24 mouse cellular contexts compared by ENCODE assay signal in the genomic region with DNA sequence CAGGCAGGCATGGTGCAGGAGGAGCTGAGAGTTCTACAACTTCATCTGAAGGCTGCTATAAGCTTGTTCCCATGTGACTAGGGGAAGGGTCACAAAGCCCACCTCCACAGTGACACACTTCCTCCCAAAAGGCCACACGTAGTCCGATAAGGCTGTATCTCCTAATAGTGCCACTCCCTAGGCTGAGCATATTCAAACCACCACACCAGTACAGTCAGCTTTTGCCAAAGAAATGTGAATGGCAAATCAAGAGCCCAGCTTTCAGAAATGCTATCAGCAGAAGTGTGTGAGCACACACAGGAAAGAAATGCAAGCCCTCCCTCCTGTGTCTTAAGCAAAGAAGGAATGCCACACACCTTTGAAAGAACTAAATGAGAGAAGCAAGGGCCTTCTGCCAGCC.
A peak's percentile ranks its signal among the peaks of the same experiment; 100 is the strongest.
DNase-seq lines count a peak whose midpoint lies in the region; ATAC-seq and TF ChIP-seq lines count a peak whose summit lies in the region.
"Had no signal": no experiment of that assay in that cellular context is flagged by ENCODE, and none has a peak within 500 bp of the region (broad histone marks: within the 10 kb centered on the region; RNA-seq: fewer than 3 reads in every experiment).

No protein-coding gene starts in this region.

- no peaks in the 10 kb centered on the region for H3K27me3 ChIP-seq in lung, embryonic 14.5 days (ENCODE audit: insufficient read depth, low read length)
- H3K27me3 ChIP-seq in stomach, embryonic 14.5 days (ENCODE audit: control insufficient read depth, insufficient read depth, low read length) = no peaks in the 10 kb centered on the region
- no peaks in the 10 kb centered on the region for H3K27me3 ChIP-seq in stomach, postnatal 0 days (ENCODE audit: control insufficient read depth, insufficient read depth, low read length)
- H3K27me3 ChIP-seq: forebrain, embryonic 13.5 days; hindbrain, embryonic 13.5 days had no signal

- H3K36me3 ChIP-seq in lung, embryonic 14.5 days (ENCODE audit: insufficient read depth) = no peaks in the 10 kb centered on the region
- H3K36me3 ChIP-seq in stomach, embryonic 14.5 days (ENCODE audit: control insufficient read depth, insufficient read depth, low read length) = no peaks in the 10 kb centered on the region
- H3K36me3 ChIP-seq in stomach, postnatal 0 days (ENCODE audit: control insufficient read depth, insufficient read depth, low read length) = no peaks in the 10 kb centered on the region
- H3K36me3 ChIP-seq: forebrain, embryonic 10.5 days; hindbrain, embryonic 10.5 days; hindbrain, embryonic 13.5 days had no signal

- H3K9ac ChIP-seq in lung, embryonic 14.5 days = no peak overlapping the region
- H3K9ac ChIP-seq in stomach, embryonic 14.5 days (replicated peaks; ENCODE audit: low read depth, low read length) = no peak overlapping the region
- no peak overlapping the region for H3K9ac ChIP-seq in stomach, postnatal 0 days (ENCODE audit: low read length)
- H3K9ac ChIP-seq: forebrain, embryonic 13.5 days; hindbrain, embryonic 13.5 days had no signal

- H3K27ac ChIP-seq in lung, embryonic 14.5 days (ENCODE audit: low read depth) = no peak overlapping the region
- H3K27ac ChIP-seq in brown adipose tissue, adult 24 weeks (replicated peaks; ENCODE audit: low read depth, low read length) = peak overlapping the region; percentile 52
- H3K27ac ChIP-seq in stomach, embryonic 14.5 days (ENCODE audit: low read length) = no peak overlapping the region
- no peak overlapping the region for H3K27ac ChIP-seq in stomach, postnatal 0 days (replicated peaks)
- H3K27ac ChIP-seq: forebrain, embryonic 13.5 days; hindbrain, embryonic 10.5 days; hindbrain, embryonic 13.5 days had no signal

- ATAC-seq in lung, embryonic 14.5 days (ENCODE audit: insufficient read depth) = no peak
- peak; percentile 46; the same call in 1 of the 2 replicates for ATAC-seq in stomach, embryonic 14.5 days (ENCODE audit: insufficient number of reproducible peaks, insufficient read depth, low FRiP score, low read depth)
- ATAC-seq in stomach, postnatal 0 days (ENCODE audit: low FRiP score, low TSS enrichment) = peak; percentile 29; the same call in 1 of the 2 replicates
- no peak for ATAC-seq in granulocyte monocyte progenitor cell, adult 5-6 weeks (replicated peaks; ENCODE audit: poor library complexity, severe bottlenecking)
- ATAC-seq: CD4-positive, CD25-positive, alpha-beta regulatory T cell, adult 4 months; forebrain, embryonic 13.5 days; forebrain, embryonic 16.5 days; hindbrain, embryonic 16.5 days had no signal

- H3K4me2 ChIP-seq in lung, embryonic 14.5 days = no peak overlapping the region
- H3K4me2 ChIP-seq in stomach, embryonic 14.5 days (replicated peaks; ENCODE audit: low read depth, low read length) = no peak overlapping the region
- no peak overlapping the region for H3K4me2 ChIP-seq in stomach, postnatal 0 days (replicated peaks; ENCODE audit: low read depth)
- H3K4me2 ChIP-seq: forebrain, embryonic 13.5 days; hindbrain, embryonic 13.5 days had no signal

- no peak for TF ChIP-seq EP300 in stomach, postnatal 0 days (optimal IDR thresholded peaks at IDR 0.05)

- no peaks in the 10 kb centered on the region for H3K4me1 ChIP-seq in lung, embryonic 14.5 days (ENCODE audit: insufficient read depth)
- no peaks in the 10 kb centered on the region for H3K4me1 ChIP-seq in lung, adult 2 months (ENCODE audit: control insufficient read depth, insufficient read depth, low read length)
- peaks cover 19% of the 10 kb centered on the region; the same call in 1 of the 2 replicates for H3K4me1 ChIP-seq in brown adipose tissue, adult 24 weeks (ENCODE audit: control insufficient read depth, insufficient read depth, insufficient read length, low read length)
- H3K4me1 ChIP-seq in stomach, embryonic 14.5 days (ENCODE audit: control insufficient read depth, insufficient read depth, low read length) = no peaks in the 10 kb centered on the region
- no peaks in the 10 kb centered on the region for H3K4me1 ChIP-seq in stomach, postnatal 0 days (replicated peaks; ENCODE audit: control insufficient read depth, insufficient read depth)
- H3K4me1 ChIP-seq: forebrain, embryonic 10.5 days; forebrain, embryonic 13.5 days; hindbrain, embryonic 10.5 days; hindbrain, embryonic 13.5 days had no signal

- TF ChIP-seq CTCF in lung, embryonic 14.5 days (IDR thresholded peaks at IDR 0.05; ENCODE audit: low read depth) = no peak
- no peak for TF ChIP-seq CTCF in lung, adult 2 months (IDR thresholded peaks at IDR 0.05; ENCODE audit: insufficient read depth, low read length)
- TF ChIP-seq CTCF in stomach, postnatal 0 days (IDR thresholded peaks at IDR 0.05; ENCODE audit: low read depth) = 0 out of 2 replicates have a peak, but pooled peaks have one; percentile 2

- H3K9me3 ChIP-seq in lung, embryonic 14.5 days (ENCODE audit: low read depth, low read length) = no peaks in the 10 kb centered on the region
- no peaks in the 10 kb centered on the region for H3K9me3 ChIP-seq in stomach, embryonic 14.5 days (ENCODE audit: control insufficient read depth, low read depth, low read length)
- no peaks in the 10 kb centered on the region for H3K9me3 ChIP-seq in stomach, postnatal 0 days (ENCODE audit: control insufficient read depth, low read length)
- H3K9me3 ChIP-seq: forebrain, embryonic 13.5 days; hindbrain, embryonic 10.5 days; hindbrain, embryonic 13.5 days had no signal

- DNase-seq in lung, embryonic 14.5 days = peak; percentile 16
- no peak for DNase-seq in lung, adult 2 months
- no peak for DNase-seq in stomach, postnatal 0 days (ENCODE audit: low spot score)
- DNase-seq: adrenal gland, adult 2 months; adrenal gland, postnatal 14 days; cerebellum, adult 11-12 months; cerebellum, adult 8-10 months; cerebellum, postnatal 10 days; cerebellum, postnatal 36 days; gastrocnemius, postnatal 10 days; gastrocnemius, postnatal 36 days; heart, adult 18-20 months; heart, postnatal 10 days; heart, postnatal 36 days had no signal

- no peak overlapping the region for H3K4me3 ChIP-seq in lung, embryonic 14.5 days (ENCODE audit: low read depth, low read length)
- no peak overlapping the region for H3K4me3 ChIP-seq in lung, adult 2 months (replicated peaks; ENCODE audit: extremely low read depth, low read depth, low read length)
- no peak overlapping the region for H3K4me3 ChIP-seq in brown adipose tissue, adult 24 weeks (ENCODE audit: insufficient read depth, low read depth, low read length)
- H3K4me3 ChIP-seq in stomach, embryonic 14.5 days (ENCODE audit: low read depth, low read length) = no peak overlapping the region
- no peak overlapping the region for H3K4me3 ChIP-seq in stomach, postnatal 0 days (ENCODE audit: low read depth, low read length)
- H3K4me3 ChIP-seq: forebrain, embryonic 10.5 days; forebrain, embryonic 13.5 days; hindbrain, embryonic 10.5 days; hindbrain, embryonic 13.5 days had no signal

- TF ChIP-seq POLR2A in lung, adult 2 months (IDR thresholded peaks at IDR 0.05; ENCODE audit: borderline replicate concordance, extremely low read depth, low read depth, low read length) = no peak

- 65% methylated on average over 2 of the region's 2 CpGs for WGBS in lung, embryonic 14.5 days
- 63% methylated on average over 2 of the region's 2 CpGs for WGBS in lung, adult 2 months
- WGBS in stomach, embryonic 14.5 days = 71% methylated on average over 2 of the region's 2 CpGs
- 67% methylated on average over 2 of the region's 2 CpGs for WGBS in stomach, postnatal 0 days

Comparison
In these comparisons a context has a peak if more than half of its experiments do, and no peak if none do; other contexts are left out.
1. ATAC-seq: peak in stomach, embryonic 14.5 days (single experiment) and stomach, postnatal 0 days (single experiment); none in lung, embryonic 14.5 days (single experiment) and granulocyte monocyte progenitor cell, adult 5-6 weeks (single experiment).